Mouse (Mus musculus) CH12.LX (cell line): ENCODE measurements around the gene Mknk2. TPM values are rescaled to one million over a fixed set of nuclear protein-coding genes. Genes with fewer than 3 reads are reported as not detected.

Experiments
- DNase-seq: peaks from one replicate; pipeline ENCODE4 v3.0.0-alpha.2; 2013; ENCODE audit errors: extremely low read depth
- H3K27ac ChIP-seq: 2 replicates; pipeline ENCODE4 v1.5.1; 2012; ENCODE audit warnings: low read depth, mild to moderate bottlenecking, control low read depth, moderate library complexity; ENCODE audit not compliant: insufficient read depth
- H3K27me3 ChIP-seq: replicated peaks from 2 replicates; pipeline ENCODE3; 2012; ENCODE audit warnings: inconsistent platforms
- H3K36me3 ChIP-seq, 2 experiments: replicated peaks in 1 of 2; 2 replicates each; pipeline versions ENCODE3 to v1.6.1; 2012; ENCODE audit warnings: inconsistent platforms in 1 of 2, low read length in 1 of 2, mild to moderate bottlenecking in 1 of 2, mixed read lengths in 1 of 2, moderate library complexity in 1 of 2; ENCODE audit not compliant: control insufficient read depth in 1 of 2, insufficient read depth in 1 of 2
- H3K4me1 ChIP-seq, 2 experiments: 2 replicates each; pipeline ENCODE4 v1.6.1; 2012; ENCODE audit warnings: inconsistent platforms in 1 of 2, moderate library complexity in 1 of 2; ENCODE audit not compliant: insufficient read depth in 2 of 2, control insufficient read depth in 1 of 2
- H3K4me2 ChIP-seq: 2 replicates; pipeline ENCODE4 v1.6.1; 2012; ENCODE audit warnings: low read depth, mild to moderate bottlenecking, control low read depth; ENCODE audit not compliant: poor library complexity, insufficient read depth, severe bottlenecking
- H3K4me3 ChIP-seq, 3 experiments: fragments of 150-350 bp in 1 of 3; sonication (generic) in 1 of 3; replicated peaks in 1 of 3; 2 replicates each; pipeline versions ENCODE3 to v1.5.1; 2011 to 2012; ENCODE audit warnings: low read depth in 2 of 3, low read length in 2 of 3, mild to moderate bottlenecking in 2 of 3, moderate library complexity in 2 of 3, control low read depth in 1 of 3, improper control_type of control experiment in 1 of 3, inconsistent platforms in 1 of 3, mixed read lengths in 1 of 3; ENCODE audit not compliant: poor library complexity in 1 of 3
- H3K79me2 ChIP-seq: replicated peaks from 2 replicates; pipeline ENCODE4 v1.6.1; 2012; ENCODE audit warnings: mild to moderate bottlenecking, moderate library complexity; ENCODE audit not compliant: control insufficient read depth, poor library complexity, insufficient read depth, severe bottlenecking; ENCODE audit errors: extremely low read depth
- H3K9ac ChIP-seq: 2 replicates; pipeline ENCODE4 v1.6.1; 2012; ENCODE audit warnings: low read depth, mild to moderate bottlenecking, control low read depth, moderate library complexity; ENCODE audit not compliant: insufficient read depth
- H3K9me3 ChIP-seq: replicated peaks from 2 replicates; pipeline ENCODE3; 2012; ENCODE audit warnings: low read length, inconsistent platforms, mixed read lengths
- CHD1 ChIP-seq: IDR thresholded peaks from 2 replicates; pipeline ENCODE4 v1.6.1; 2012; ENCODE audit warnings: low read depth, low read length, improper control_type of control experiment, inconsistent platforms
- E2F4 ChIP-seq: IDR thresholded peaks from 2 replicates; pipeline ENCODE4 v1.6.1; 2011; ENCODE audit warnings: low read depth, low read length, improper control_type of control experiment; ENCODE audit not compliant: insufficient replicate concordance
- ELF1 ChIP-seq: IDR thresholded peaks from 2 replicates; pipeline ENCODE4 v1.6.1; 2014; ENCODE audit warnings: low read depth, mild to moderate bottlenecking, inconsistent platforms, low read length, improper control_type of control experiment
- EP300 ChIP-seq: IDR thresholded peaks from 2 replicates; pipeline ENCODE4 v1.6.1; 2011; ENCODE audit warnings: low read length, improper control_type of control experiment
- ETS1 ChIP-seq: conservative IDR thresholded peaks from 2 replicates; pipeline ENCODE4 v1.6.1; 2012; ENCODE audit warnings: low read depth, mild to moderate bottlenecking, inconsistent platforms, low read length, improper control_type of control experiment, moderate library complexity
- HCFC1 ChIP-seq: IDR thresholded peaks from 2 replicates; pipeline ENCODE4 v1.6.1; 2012; ENCODE audit warnings: low read depth, mild to moderate bottlenecking, inconsistent platforms, low read length, improper control_type of control experiment
- IRF4 ChIP-seq: IDR thresholded peaks from 2 replicates; pipeline ENCODE4 v1.6.1; 2014; ENCODE audit warnings: low read depth, mild to moderate bottlenecking, inconsistent platforms, low read length, improper control_type of control experiment
- JUN ChIP-seq: IDR thresholded peaks from 2 replicates; pipeline ENCODE4 v1.6.1; 2011; ENCODE audit warnings: low read depth, mild to moderate bottlenecking, low read length, improper control_type of control experiment, moderate library complexity; ENCODE audit not compliant: insufficient read depth
- KAT2A ChIP-seq: IDR thresholded peaks from 2 replicates; pipeline ENCODE4 v1.6.1; 2012; ENCODE audit warnings: low read length, improper control_type of control experiment, inconsistent platforms; ENCODE audit not compliant: insufficient replicate concordance
- MAFK ChIP-seq: IDR thresholded peaks from 2 replicates; pipeline ENCODE4 v1.6.1; 2011; ENCODE audit warnings: low read length, improper control_type of control experiment; ENCODE audit not compliant: insufficient replicate concordance
- MAX ChIP-seq: IDR thresholded peaks from 2 replicates; pipeline ENCODE4 v1.6.1; 2011; ENCODE audit warnings: low read length, improper control_type of control experiment
- MAZ ChIP-seq: IDR thresholded peaks from 2 replicates; pipeline ENCODE4 v1.6.1; 2012; ENCODE audit warnings: low read depth, mild to moderate bottlenecking, inconsistent platforms, low read length, improper control_type of control experiment, moderate library complexity
- MEF2A ChIP-seq: IDR thresholded peaks from 2 replicates; pipeline ENCODE4 v1.6.1; 2014; ENCODE audit warnings: low read depth, mild to moderate bottlenecking, inconsistent platforms, low read length, improper control_type of control experiment, borderline replicate concordance
- MXI1 ChIP-seq: IDR thresholded peaks from 2 replicates; pipeline ENCODE4 v1.6.1; 2011; ENCODE audit warnings: mild to moderate bottlenecking, low read depth, low read length, improper control_type of control experiment
- MYC ChIP-seq: IDR thresholded peaks from 2 replicates; pipeline ENCODE4 v1.6.1; 2011; ENCODE audit warnings: low read depth, mild to moderate bottlenecking, improper control_type of control experiment, low read length
- NELFE ChIP-seq: IDR thresholded peaks from 2 replicates; pipeline ENCODE4 v1.6.1; 2011; ENCODE audit warnings: low read depth, low read length, improper control_type of control experiment
- NRF1 ChIP-seq: IDR thresholded peaks from 2 replicates; pipeline ENCODE4 v1.6.1; 2014; ENCODE audit warnings: low read depth, mild to moderate bottlenecking, inconsistent platforms, low read length, improper control_type of control experiment, moderate library complexity
- PAX5 ChIP-seq: IDR thresholded peaks from 2 replicates; pipeline ENCODE4 v1.6.1; 2012; ENCODE audit warnings: low read length, inconsistent platforms, mixed read lengths
- POLR2A ChIP-seq: IDR thresholded peaks from 2 replicates; pipeline ENCODE4 v1.6.1; 2011; ENCODE audit warnings: low read depth, mild to moderate bottlenecking, improper control_type of control experiment, low read length
- POLR2AphosphoS2 ChIP-seq: IDR thresholded peaks from 2 replicates; pipeline ENCODE4 v1.6.1; 2011; ENCODE audit warnings: low read depth, low read length, improper control_type of control experiment
- RAD21 ChIP-seq: IDR thresholded peaks from 2 replicates; pipeline ENCODE4 v1.6.1; 2011; ENCODE audit warnings: low read depth, mild to moderate bottlenecking, low read length, improper control_type of control experiment, moderate library complexity
- RCOR1 ChIP-seq: conservative IDR thresholded peaks from 2 replicates; pipeline ENCODE4 v1.6.1; 2012; ENCODE audit warnings: low read depth, mild to moderate bottlenecking, inconsistent platforms, low read length, improper control_type of control experiment
- SIN3A ChIP-seq: IDR thresholded peaks from 2 replicates; pipeline ENCODE4 v1.6.1; 2012; ENCODE audit warnings: low read length, improper control_type of control experiment, inconsistent platforms
- SMC3 ChIP-seq: IDR thresholded peaks from 2 replicates; pipeline ENCODE4 v1.6.1; 2011; ENCODE audit warnings: low read depth, low read length, improper control_type of control experiment
- TBP ChIP-seq: conservative IDR thresholded peaks from 2 replicates; pipeline ENCODE4 v1.6.1; 2011; ENCODE audit warnings: low read depth, low read length, improper control_type of control experiment
- TCF12 ChIP-seq: IDR thresholded peaks from 2 replicates; pipeline ENCODE4 v1.6.1; 2014; ENCODE audit warnings: low read depth, mild to moderate bottlenecking, inconsistent platforms, low read length, improper control_type of control experiment
- UBTF ChIP-seq: IDR thresholded peaks from 2 replicates; pipeline ENCODE4 v1.6.1; 2012; ENCODE audit warnings: low read depth, mild to moderate bottlenecking, inconsistent platforms, low read length, improper control_type of control experiment, moderate library complexity
- USF1 ChIP-seq: IDR thresholded peaks from 2 replicates; pipeline ENCODE4 v1.6.1; 2014; ENCODE audit warnings: low read depth, mild to moderate bottlenecking, inconsistent platforms, low read length, improper control_type of control experiment
- USF2 ChIP-seq: conservative IDR thresholded peaks from 2 replicates; pipeline ENCODE4 v1.6.1; 2011; ENCODE audit warnings: low read depth, low read length, improper control_type of control experiment
- ZC3H11A ChIP-seq: IDR thresholded peaks from 2 replicates; pipeline ENCODE4 v1.6.1; 2012; ENCODE audit warnings: low read depth, mild to moderate bottlenecking, inconsistent platforms, low read length, improper control_type of control experiment
- ZKSCAN1 ChIP-seq: IDR thresholded peaks from 2 replicates; pipeline ENCODE4 v1.6.1; 2012; ENCODE audit warnings: low read depth, inconsistent platforms, low read length, improper control_type of control experiment, borderline replicate concordance
- ZMIZ1 ChIP-seq: IDR thresholded peaks from 2 replicates; pipeline ENCODE4 v1.6.1; 2012; ENCODE audit warnings: low read depth, mild to moderate bottlenecking, inconsistent platforms, low read length, improper control_type of control experiment
- ZNF384 ChIP-seq: IDR thresholded peaks from 2 replicates; pipeline ENCODE4 v1.6.1; 2012; ENCODE audit warnings: low read depth, low read length, improper control_type of control experiment, inconsistent platforms
- dilution Hi-C: fragments of 300-500 bp; cut with MboI; formaldehyde crosslinking; loops from 2 replicates; pipeline ENCODE4 v1.14.3; 2020; ENCODE audit warnings: low sequenced_read_pairs; ENCODE audit not compliant: extremely low pct_unique_long_range_greater_than_20kb, extremely low pct_ligation_motif_present
- in situ Hi-C: fragments of 300-500 bp; cut with MboI; formaldehyde crosslinking; loops from 3 replicates; pipeline ENCODE4 v1.14.3; 2019; ENCODE audit warnings: low sequenced_read_pairs, low pct_ligation_motif_present, low pct_unique_long_range_greater_than_20kb, mixed read lengths
- polyA plus RNA-seq: library from polyadenylated mRNA; unstranded; fragments of >175 nt; gene quantifications from 2 replicates; pipeline ENCODE4 v1.2.1, GENCODE M21; 2012; ENCODE audit warnings: low read depth; ENCODE audit not compliant: insufficient read length
- total RNA-seq, 2 experiments: library from RNA; depleted of rRNA; stranded (reverse); fragments of 300-350 nt in 1 of 2; fragments of >200 nt in 1 of 2; gene quantifications; 2 replicates each; pipeline ENCODE4 v1.2.3; 2012 to 2014

Mknk2 gene
- total and polyA plus RNA-seq, 3 experiments, result 91.5 to 199 (median 138) TPM

GRCm38 (mm10) chr10:80664197-80665015 lies 13.5 kb downstream of the Mknk2 start (continued):
- no peak for TF ChIP-seq RCOR1
- no peak for TF ChIP-seq MAFK
- no peak for TF ChIP-seq SIN3A
- TF ChIP-seq RAD21, result no peak
- TF ChIP-seq USF1, result no peak
- 0 out of 2 replicates have a peak, but pooled peaks have one; percentile 28 for TF ChIP-seq ELF1
- no peak for TF ChIP-seq SMC3

GRCm38 (mm10) chr10:80663485-80664196 lies 14.3 kb downstream of the Mknk2 start:
- DNase-seq, result peak; percentile 83
- Histone ChIP-seq H3K9me3 (no peaks in the 10 kb centered on the region), H3K27ac (peak overlapping the region; percentile 88), H3K4me1 (peaks cover 8 to 66% of the 10 kb centered on the region in 2 experiments), H3K4me2 (peak overlapping the region; percentile 26), H3K27me3 (no peaks in the 10 kb centered on the region), H3K9ac (peak overlapping the region; percentile 36), H3K79me2 (no peaks in the 10 kb centered on the region), H3K36me3 (peaks cover 32 to 35% of the 10 kb centered on the region in 2 experiments), H3K4me3 (no peak overlapping the region)
- in situ Hi-C loops, result no loop called here
- dilution Hi-C loops, result no loop called here
- no peak for TF ChIP-seq MAZ
- 0 out of 2 replicates have a peak, but pooled peaks have one; percentile 10 for TF ChIP-seq TBP
- peak; percentile 62 for TF ChIP-seq USF2
- peak; percentile 24; the same call in 1 of the 2 replicates for TF ChIP-seq TCF12
- no peak for TF ChIP-seq MAFK
- no peak for TF ChIP-seq KAT2A
- no peak; the same call in 1 of the 2 replicates for TF ChIP-seq POLR2AphosphoS2
- TF ChIP-seq MXI1, result peak; percentile 75
- TF ChIP-seq ZKSCAN1, result no peak
- 0 out of 2 replicates have a peak, but pooled peaks have one; percentile 25 for TF ChIP-seq MAX
- no peak for TF ChIP-seq E2F4
- TF ChIP-seq CHD1, result peak; percentile 76; the same call in 1 of the 2 replicates
- TF ChIP-seq ETS1, result peak; percentile 75
- TF ChIP-seq MYC, result no peak
- TF ChIP-seq EP300, result peak; percentile 58; the same call in 1 of the 2 replicates
- no peak for TF ChIP-seq SMC3
- peak; percentile 62; the same call in 1 of the 2 replicates for TF ChIP-seq POLR2A
- TF ChIP-seq HCFC1, result no peak
- peak; percentile 8; the same call in 1 of the 2 replicates for TF ChIP-seq NELFE
- TF ChIP-seq JUN, result peak; percentile 84
- TF ChIP-seq NRF1, result no peak
- peak; percentile 16; the same call in 1 of the 2 replicates for TF ChIP-seq ELF1
- TF ChIP-seq ZMIZ1, result no peak
- no peak for TF ChIP-seq ZC3H11A
- peak; percentile 82 for TF ChIP-seq IRF4
- TF ChIP-seq ZNF384, result peak; percentile 11; the same call in 1 of the 2 replicates
- TF ChIP-seq PAX5, result no peak
- TF ChIP-seq RAD21, result no peak
- no peak for TF ChIP-seq UBTF
- TF ChIP-seq USF1, result peak; percentile 46
- TF ChIP-seq SIN3A, result no peak; the same call in 1 of the 2 replicates
- TF ChIP-seq MEF2A, result peak; percentile 96
